Mouse (Mus musculus): Measurements from ENCODE around the gene Heatr4. TPM values are rescaled to one million over a fixed set of nuclear protein-coding genes. Genes with fewer than 3 reads are reported as not detected.

The Heatr4 gene
- polyA plus RNA-seq (2012), result 0.03 TPM in 1 of 2 replicates, not detected in the other

GRCm38 (mm10) chr12:83984752-83985151 is at the start of gene Heatr4:
Gene Heatr4, minus strand, starts transcription at chr12:83984852.

DNA sequence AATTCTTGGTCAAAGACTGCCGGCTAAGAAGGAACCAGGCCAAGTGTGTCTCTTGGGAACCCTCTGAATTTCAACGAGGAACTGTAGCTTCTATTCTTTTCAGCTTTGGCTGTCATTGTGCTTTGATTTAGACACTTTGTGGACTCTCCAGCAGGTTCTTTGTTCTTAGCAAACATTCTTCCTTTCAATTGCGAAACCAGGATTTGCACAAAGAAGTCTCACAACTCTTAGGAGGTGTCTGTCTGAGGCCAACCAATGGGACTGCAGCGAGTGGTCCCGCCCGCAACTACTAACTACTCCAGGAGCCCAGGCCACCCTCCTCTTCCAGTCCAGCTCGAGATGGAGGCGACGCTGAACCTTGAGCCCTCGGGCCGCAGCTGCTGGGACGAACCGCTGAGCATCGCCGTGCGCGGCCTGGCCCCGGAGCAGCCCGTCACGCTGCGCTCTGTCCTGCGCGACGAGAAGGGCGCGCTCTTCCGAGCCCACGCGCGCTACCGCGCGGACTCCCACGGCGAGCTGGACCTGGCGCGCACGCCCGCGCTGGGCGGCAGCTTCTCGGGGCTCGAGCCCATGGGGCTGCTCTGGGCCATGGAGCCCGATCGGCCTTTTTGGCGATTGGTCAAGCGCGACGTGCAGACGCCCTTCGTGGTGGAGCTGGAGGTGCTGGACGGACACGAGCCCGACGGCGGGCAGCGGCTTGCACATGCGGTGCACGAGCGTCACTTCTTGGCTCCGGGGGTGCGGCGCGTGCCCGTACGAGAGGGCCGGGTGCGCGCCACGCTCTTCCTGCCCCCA is 24.7 kb upstream of the Heatr4 start, which contains the start of gene Acot1:
Acot1 (plus strand) TSS at position 320 of the 795 bp plus-strand sequence.

DNA sequence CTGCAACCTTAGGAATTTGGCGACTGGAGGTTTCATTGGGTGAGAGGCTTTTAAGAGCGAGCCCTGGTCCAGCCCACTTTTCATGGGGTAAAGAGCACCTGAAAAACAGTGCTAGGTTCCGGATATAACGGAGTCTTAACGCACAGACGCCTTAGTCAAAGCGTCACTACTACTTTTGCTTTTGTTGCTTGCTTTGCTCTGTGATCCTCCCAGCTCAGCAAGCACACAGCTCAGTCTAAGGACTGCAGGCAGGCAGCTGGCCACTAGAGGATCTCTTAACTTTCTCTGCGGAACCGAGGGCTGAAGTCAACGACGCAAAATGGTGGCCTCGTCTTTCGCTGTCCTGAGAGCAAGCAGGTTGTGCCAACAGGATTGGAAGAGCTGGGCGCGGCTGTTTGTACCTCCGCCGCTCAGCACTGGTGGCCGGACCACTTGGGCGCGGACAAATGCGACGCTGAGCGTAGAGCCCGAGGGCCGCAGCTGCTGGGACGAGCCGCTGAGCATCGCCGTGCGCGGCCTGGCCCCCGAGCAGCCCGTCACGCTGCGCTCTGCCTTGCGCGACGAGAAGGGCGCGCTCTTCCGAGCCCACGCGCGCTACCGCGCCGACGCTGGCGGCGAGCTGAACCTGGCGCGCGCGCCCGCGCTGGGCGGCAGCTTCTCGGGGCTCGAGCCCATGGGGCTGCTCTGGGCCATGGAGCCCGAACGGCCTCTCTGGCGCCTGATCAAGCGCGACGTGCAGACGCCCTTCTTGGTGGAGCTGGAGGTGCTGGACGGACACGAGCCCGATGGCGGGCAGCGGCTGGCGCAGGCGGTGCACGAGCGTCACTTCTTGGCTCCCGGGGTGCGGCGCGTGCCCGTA is 3.2 kb upstream of the Heatr4 start, which contains the start of gene Acot2:
Acot2 (plus strand) TSS at position 279 of the 859 bp plus-strand sequence.

DNA sequence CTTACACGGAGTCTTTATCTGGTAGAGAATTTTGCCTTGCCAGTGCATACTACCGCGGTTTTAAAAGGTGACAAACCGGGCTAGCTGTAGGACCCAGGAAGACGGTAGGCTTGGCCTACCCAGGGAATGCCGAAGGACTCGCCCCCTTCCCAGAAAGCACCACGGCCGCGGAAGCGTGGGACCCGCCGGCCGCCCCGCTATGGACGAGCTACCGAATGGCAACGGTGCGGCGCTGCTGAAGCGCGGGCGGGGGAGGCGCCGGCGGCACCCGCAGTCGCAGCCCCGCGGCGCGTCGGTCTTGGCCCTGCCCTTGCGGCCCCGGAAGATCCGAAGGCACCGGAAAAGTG is 34.2 kb downstream of the Heatr4 start, which contains the start of gene Riox1:
Riox1 (plus strand) TSS at position 116 of the 347 bp plus-strand sequence.

DNA sequence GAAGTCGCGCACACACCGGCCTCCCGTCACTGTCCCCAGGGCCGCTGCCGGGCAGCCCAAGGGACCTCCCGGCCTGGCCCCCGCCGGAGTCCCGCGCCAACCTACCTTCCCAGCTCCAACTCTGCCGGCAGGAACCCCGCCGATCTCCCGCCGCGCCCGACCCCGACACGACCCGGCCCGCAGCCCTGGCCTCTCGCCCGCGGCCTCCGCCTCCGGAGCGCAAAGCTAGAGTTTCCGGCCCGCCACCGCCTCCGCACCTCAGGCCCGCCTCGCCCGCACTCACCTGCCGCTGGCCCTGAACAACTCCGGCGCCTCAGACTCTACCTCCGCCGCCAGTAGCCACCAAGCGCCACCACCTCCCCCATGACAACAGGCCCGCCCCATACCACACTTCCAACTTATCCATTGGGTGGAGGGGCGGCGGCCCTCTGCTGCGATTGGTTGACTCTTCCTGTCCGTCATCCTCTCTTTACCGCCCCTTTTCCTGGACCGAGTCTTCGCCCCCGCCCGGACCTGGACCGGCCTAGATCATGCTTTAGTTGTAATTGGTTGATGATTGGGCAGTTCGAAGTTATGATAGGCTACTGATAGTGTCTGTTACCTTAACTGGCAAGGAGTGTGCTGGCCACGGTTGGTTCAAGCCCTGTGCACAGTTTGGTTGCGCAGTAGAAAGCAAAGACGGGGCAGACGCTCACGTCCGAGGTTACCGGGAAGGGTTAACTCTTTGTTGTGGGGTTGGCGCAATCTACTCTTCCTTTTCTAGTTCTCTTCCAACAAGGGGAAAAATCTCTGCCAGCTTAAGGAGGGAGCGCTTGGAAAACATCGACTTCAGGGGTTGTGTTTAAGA is 62.9 kb downstream of the Heatr4 start, which contains the start of gene Numb:
Numb (minus strand) TSS at position 400 of the 847 bp plus-strand sequence.

Other genes starting within 250 kb of the Heatr4 start
- 0.01 and 0.02 TPM in 2 replicates for gene Papln, start 221.2 kb downstream of the Heatr4 start, polyA plus RNA-seq (2012)
- gene Numb, start 62.9 kb downstream of the Heatr4 start, polyA plus RNA-seq (2012), result 12.8 and 16.1 TPM in 2 replicates
- gene Riox1, start 34.2 kb downstream of the Heatr4 start, polyA plus RNA-seq (2012), result 46.2 and 48.3 TPM in 2 replicates
- gene Acot2, start 3.0 kb upstream of the Heatr4 start, polyA plus RNA-seq (2012), result 10.3 and 10.9 TPM in 2 replicates
- gene Acot1, start 24.6 kb upstream of the Heatr4 start, polyA plus RNA-seq (2012), result 6.9 and 7.1 TPM in 2 replicates
- gene Acot4, start 53.5 kb upstream of the Heatr4 start, polyA plus RNA-seq (2012), result 0.05 and 0.10 TPM in 2 replicates
- gene Gm49366, start 54.1 kb upstream of the Heatr4 start, polyA plus RNA-seq (2012), result not detected in 2 replicates
- gene Acot3, start 67.3 kb upstream of the Heatr4 start, polyA plus RNA-seq (2012), result not detected in 2 replicates
- not detected in 2 replicates for gene Acot5, start 84.5 kb upstream of the Heatr4 start, polyA plus RNA-seq (2012)
- gene Acot6, start 115.8 kb upstream of the Heatr4 start, polyA plus RNA-seq (2012), result 0.34 and 0.37 TPM in 2 replicates
- gene Dnal1, start 129.5 kb upstream of the Heatr4 start, polyA plus RNA-seq (2012), result 0.03 and 0.10 TPM in 2 replicates
- 0.11 and 0.38 TPM in 2 replicates for gene Pnma1, start 163.6 kb upstream of the Heatr4 start, polyA plus RNA-seq (2012)
- 73.5 and 102 TPM in 2 replicates for gene Elmsan1, start 234.0 kb upstream of the Heatr4 start, polyA plus RNA-seq (2012)